Mouse (Mus musculus) embryonic fibroblast, embryonic 13.5 days (primary cell): ENCODE measurements around the gene Gm10382. TPM values are rescaled to one million over a fixed set of nuclear protein-coding genes. Genes with fewer than 3 reads are reported as not detected.

Source experiments
- H3K27ac ChIP-seq: 2 replicates; pipeline ENCODE4 v1.5.1; 2012; ENCODE audit warnings: low read length, control low read depth, inconsistent platforms; ENCODE audit not compliant: insufficient read depth
- H3K4me1 ChIP-seq: 2 replicates; pipeline ENCODE4 v1.6.1; 2011; ENCODE audit warnings: low read length; ENCODE audit not compliant: control insufficient read depth, insufficient read depth
- H3K4me3 ChIP-seq: 2 replicates; pipeline ENCODE4 v1.5.1; 2011; ENCODE audit warnings: mild to moderate bottlenecking, control low read depth, low read length; ENCODE audit not compliant: insufficient read depth
- CTCF ChIP-seq: IDR thresholded peaks from 2 replicates; pipeline ENCODE4 v1.5.1; 2011; ENCODE audit warnings: mild to moderate bottlenecking, control low read depth, low read length, moderate library complexity, borderline replicate concordance; ENCODE audit not compliant: insufficient read depth
- POLR2A ChIP-seq: IDR thresholded peaks from 2 replicates; pipeline ENCODE4 v1.6.1; 2011; ENCODE audit warnings: low read depth, mild to moderate bottlenecking, control low read depth, low read length, moderate library complexity
- polyA plus RNA-seq: library from polyadenylated mRNA; stranded (reverse); fragments of >200 nt; gene quantifications from 2 replicates; pipeline ENCODE4 v1.2.4, GENCODE M21; 2011; ENCODE audit warnings: low read depth; ENCODE audit not compliant: missing spikeins, insufficient read length

Gm10382 gene
- polyA plus RNA-seq, 1 experiment: not detected

- Histone ChIP-seq H3K4me3 (no peak overlapping the region), H3K27ac (no peak overlapping the region), H3K4me1 (no peaks in the 10 kb centered on the region)
- TF ChIP-seq CTCF (no peak), POLR2A (no peak)
Measured at GRCm38 (mm10) chr5:125352781-125353294, 36.3 kb upstream of the Gm10382 start.

- no peaks in the 10 kb centered on the region for H3K4me1 ChIP-seq
- TF ChIP-seq CTCF: no peak
- no peak for TF ChIP-seq POLR2A
- H3K4me3 ChIP-seq: no peak overlapping the region
- H3K27ac ChIP-seq: no peak overlapping the region
Measured at GRCm38 (mm10) chr5:125354885-125355492, 34.1 kb upstream of the Gm10382 start.

- Histone ChIP-seq H3K27ac (no peak overlapping the region), H3K4me1 (no peaks in the 10 kb centered on the region), H3K4me3 (no peak overlapping the region)
- TF ChIP-seq POLR2A (no peak), CTCF (no peak)
Measured at GRCm38 (mm10) chr5:125355650-125356049, 33.5 kb upstream of the Gm10382 start.

GRCm38 (mm10) chr5:125357543-125358269 lies 31.4 kb upstream of the Gm10382 start:
- Histone ChIP-seq H3K27ac (no peak overlapping the region), H3K4me1 (no peaks in the 10 kb centered on the region), H3K4me3 (no peak overlapping the region)
- no peak for TF ChIP-seq CTCF
- TF ChIP-seq POLR2A: no peak

- H3K4me1 ChIP-seq: no peaks in the 10 kb centered on the region
- no peak overlapping the region for H3K27ac ChIP-seq
- no peak overlapping the region for H3K4me3 ChIP-seq
- TF ChIP-seq POLR2A: no peak
- no peak for TF ChIP-seq CTCF
Measured at GRCm38 (mm10) chr5:125358270-125358608, 30.9 kb upstream of the Gm10382 start.

GRCm38 (mm10) chr5:125360566-125360965 lies 28.6 kb upstream of the Gm10382 start:
- TF ChIP-seq POLR2A: no peak
- Histone ChIP-seq H3K4me1 (no peaks in the 10 kb centered on the region), H3K4me3 (no peak overlapping the region)

GRCm38 (mm10) chr5:125360981-125361510 lies 28.1 kb upstream of the Gm10382 start:
- no peaks in the 10 kb centered on the region for H3K4me1 ChIP-seq
- no peak overlapping the region for H3K4me3 ChIP-seq
- no peak overlapping the region for H3K27ac ChIP-seq
- TF ChIP-seq CTCF: no peak
- TF ChIP-seq POLR2A: no peak

More at GRCm38 (mm10) chr5:125360566-125360965, 28.6 kb upstream of the Gm10382 start:
- no peak overlapping the region for H3K27ac ChIP-seq

GRCm38 (mm10) chr5:125363894-125364293 lies 25.2 kb upstream of the Gm10382 start:
- Histone ChIP-seq H3K4me1 (no peaks in the 10 kb centered on the region), H3K27ac (no peak overlapping the region), H3K4me3 (no peak overlapping the region)
- TF ChIP-seq POLR2A (no peak), CTCF (no peak)

GRCm38 (mm10) chr5:125364851-125365429 lies 24.2 kb upstream of the Gm10382 start:
- Histone ChIP-seq H3K4me3 (no peak overlapping the region), H3K27ac (no peak overlapping the region), H3K4me1 (no peaks in the 10 kb centered on the region)
- TF ChIP-seq POLR2A: no peak
- TF ChIP-seq CTCF: no peak

GRCm38 (mm10) chr5:125368156-125368555 lies 21.0 kb upstream of the Gm10382 start:
- Histone ChIP-seq H3K4me1 (no peaks in the 10 kb centered on the region), H3K4me3 (no peak overlapping the region), H3K27ac (peak overlapping the region; percentile 94)

More at GRCm38 (mm10) chr5:125368156-125368555, 21.0 kb upstream of the Gm10382 start:
- no peak for TF ChIP-seq CTCF
- no peak for TF ChIP-seq POLR2A
